Mouse (Mus musculus): ENCODE measurements around the gene Cnrip1.

DNA sequence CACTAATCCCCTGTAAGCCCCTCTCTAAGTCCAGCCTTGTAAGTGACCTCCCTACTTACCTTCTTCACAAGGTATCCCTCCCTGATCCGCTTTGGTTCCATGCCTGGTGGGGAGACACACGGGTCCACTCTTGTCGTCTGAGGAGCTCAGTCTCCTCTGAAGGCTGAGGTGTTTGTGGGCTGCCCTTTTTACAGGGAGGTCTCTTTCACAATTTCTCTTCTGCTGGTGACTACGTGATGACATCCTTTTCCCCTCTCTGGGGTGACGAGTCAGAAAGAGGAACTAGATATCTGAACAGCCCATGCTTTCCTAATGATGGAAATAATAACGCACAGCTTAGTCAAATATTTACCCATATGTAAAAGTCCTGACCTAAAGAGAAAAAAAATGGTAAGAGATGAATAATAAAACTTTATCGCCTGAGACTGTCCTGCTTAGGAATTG lies 42.9 kb upstream of the Cnrip1 start:
- TF ChIP-seq EP300 (IDR thresholded peaks at IDR 0.05) (no peak), CTCF (IDR thresholded peaks at IDR 0.05) (no peak)

All from lung, postnatal 0 days (tissue).